Mouse (Mus musculus) spleen, postnatal 10 days (tissue): ENCODE data around the gene Pkp4.
A peak's percentile ranks its signal among the peaks of the same experiment; 100 is the strongest.

ENCODE experiments used
- DNase-seq, 2 experiments: peaks; one replicate each; pipeline ENCODE4 v3.0.0; 2021 to 2022; ENCODE audit warnings: low spot score in 2 of 2

Pkp4 gene

DNA sequence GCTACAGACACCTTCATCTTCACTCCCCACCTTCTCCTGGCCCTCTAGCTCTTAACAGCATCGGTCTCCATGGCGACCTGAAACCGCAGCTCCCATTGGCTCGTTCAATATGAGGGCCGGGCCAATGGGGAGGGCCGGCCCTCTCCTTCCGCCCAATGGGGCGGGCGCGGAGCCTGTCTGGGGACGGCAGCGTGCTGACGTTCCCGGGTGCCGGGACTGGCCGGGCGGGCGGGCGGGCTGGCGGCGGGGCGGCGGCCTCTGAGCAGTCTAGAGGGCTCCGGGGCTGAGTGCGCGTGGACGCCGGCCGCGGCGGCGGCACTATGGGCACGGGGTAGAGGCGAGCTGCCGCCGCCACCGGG, at the start of gene Pkp4, which contains the start of gene Ccdc148:
TSS of gene Pkp4 (plus strand) at position 246 of the 359 bp plus-strand sequence.
TSS of gene Ccdc148 (minus strand) at position 79 of the 359 bp plus-strand sequence.
- DNase-seq, result peak; percentile 63 to 87

DNA sequence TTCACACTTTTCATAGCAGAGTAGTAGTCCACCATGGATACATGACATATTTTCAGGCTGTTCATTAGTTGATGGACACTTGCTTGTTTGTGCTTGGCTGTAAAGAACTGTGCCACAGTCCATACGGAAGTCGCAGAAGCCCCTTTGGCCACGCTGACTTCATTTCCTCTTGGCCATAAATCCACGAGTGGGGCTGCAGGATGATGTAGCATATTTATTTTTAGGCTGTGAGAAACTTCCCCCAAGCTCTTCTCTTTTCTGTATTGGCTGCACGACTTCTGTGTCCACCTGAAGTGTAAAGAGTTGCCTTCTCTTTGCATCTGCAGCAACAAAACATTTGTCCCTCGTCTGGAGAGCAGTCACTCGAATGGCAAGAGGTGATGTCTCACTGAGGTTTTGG, 31.6 kb upstream of the Pkp4 start:
- no peak for DNase-seq

DNA sequence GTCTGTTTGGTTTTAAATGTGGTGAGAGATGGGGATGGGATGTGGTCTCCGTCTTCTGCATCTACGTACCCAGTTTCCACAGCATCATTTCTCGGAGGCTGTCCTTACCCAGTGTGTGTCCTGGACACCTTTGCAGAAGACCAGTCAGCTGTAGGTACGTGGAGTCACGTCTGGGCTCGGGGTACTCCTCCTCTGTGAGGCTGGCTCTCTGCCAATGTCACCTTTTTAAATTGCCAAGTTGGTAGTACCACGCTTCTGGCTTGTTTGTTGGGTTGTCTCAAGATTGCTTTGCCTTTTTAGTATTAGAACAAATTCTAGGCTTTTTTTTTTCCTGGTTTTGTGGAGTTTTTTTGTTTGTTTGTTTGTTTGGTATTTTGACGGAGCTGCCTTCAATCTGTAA, 30.8 kb upstream of the Pkp4 start:
- no peak for DNase-seq

DNA sequence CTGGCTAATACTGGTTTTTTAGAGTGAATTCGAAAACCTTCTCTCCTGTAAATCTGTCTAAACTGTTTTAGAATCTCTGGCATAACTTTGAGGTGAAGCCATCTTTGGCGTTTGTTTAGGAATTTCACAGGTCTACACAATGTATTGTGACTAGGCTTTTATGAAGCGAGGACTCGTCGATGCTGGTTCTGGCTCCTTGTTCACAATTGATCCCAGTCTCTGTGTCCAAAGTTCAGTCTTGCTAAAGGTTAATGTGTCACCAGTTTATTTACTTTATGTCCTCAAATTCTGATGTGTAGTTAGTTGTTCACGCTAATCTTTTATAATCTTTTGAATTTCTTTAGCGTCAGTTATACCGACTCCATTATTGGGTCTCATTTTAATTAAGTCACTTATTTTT, 29.6 kb upstream of the Pkp4 start:
- DNase-seq, result no peak

DNA sequence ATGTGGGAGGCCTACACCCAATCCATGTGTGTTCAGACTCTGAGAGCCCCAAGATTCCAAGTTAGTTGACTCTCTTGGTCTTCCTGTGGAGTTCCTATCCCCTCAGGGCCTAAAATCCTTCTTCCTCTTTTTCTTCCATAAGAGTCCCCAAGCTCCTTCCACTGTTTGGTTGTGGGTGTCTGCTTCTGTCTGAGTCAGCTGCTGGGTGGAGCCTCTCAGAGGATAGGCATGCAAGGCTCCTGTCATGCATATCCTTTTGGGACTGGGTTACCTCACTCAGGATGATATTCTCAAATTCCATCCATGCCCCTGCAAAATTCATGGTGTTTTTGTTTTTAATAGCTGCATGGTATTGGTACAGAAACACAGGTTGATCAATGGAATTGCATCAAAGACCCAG, 5.2 kb upstream of the Pkp4 start:
- DNase-seq, result no peak

DNA sequence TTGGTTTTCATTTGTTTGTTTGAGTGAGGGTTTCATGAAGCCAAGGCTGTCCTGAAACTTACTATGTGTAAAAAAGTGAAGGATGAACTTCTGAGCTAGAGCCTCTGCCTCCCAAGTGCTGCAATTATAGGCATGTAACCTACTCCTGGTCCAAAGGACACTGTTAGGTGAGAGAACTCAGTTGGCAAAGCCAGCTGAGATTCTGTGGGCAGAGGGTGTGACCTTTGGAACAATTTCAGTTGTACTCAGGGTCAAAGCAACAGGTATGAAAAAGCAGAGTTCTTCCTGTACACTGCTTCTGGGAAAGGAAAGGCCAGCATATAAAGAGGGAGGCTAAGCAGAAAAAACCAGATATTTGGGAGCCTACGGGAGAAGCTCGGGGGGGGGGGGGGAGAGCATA, 2.5 kb upstream of the Pkp4 start:
- no peak for DNase-seq

DNA sequence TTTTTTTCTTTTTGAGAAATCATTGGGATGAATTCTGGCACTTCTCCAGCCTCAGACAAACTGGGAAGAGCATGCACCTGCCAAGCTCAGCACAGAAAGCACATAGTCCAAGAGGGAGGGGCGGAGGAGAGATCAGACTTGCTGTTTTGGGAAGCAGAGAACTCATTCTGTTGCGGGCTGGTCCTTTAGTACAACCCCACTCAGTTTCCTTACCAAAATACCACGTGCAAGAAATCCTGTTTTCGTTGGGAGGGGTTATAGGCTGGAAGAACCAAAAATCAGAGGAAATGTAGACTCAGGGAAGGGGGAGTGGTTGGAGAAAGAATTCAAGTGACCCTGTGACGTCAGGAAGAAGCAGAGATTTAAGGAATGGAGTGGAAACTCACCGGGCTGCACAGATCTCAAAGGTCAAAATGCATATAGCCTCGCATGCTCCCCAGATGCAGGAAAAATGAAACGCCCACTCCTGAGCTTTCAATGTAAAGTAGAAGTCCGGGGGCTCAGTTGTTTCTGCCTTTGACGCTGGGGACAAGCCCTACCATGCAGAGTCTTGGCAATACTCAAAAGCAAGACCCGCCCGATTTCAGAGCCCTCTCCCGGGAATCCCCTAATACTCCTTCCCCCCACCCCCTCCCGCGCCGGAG, 567 bp upstream of the Pkp4 start:
- no peak for DNase-seq

DNA sequence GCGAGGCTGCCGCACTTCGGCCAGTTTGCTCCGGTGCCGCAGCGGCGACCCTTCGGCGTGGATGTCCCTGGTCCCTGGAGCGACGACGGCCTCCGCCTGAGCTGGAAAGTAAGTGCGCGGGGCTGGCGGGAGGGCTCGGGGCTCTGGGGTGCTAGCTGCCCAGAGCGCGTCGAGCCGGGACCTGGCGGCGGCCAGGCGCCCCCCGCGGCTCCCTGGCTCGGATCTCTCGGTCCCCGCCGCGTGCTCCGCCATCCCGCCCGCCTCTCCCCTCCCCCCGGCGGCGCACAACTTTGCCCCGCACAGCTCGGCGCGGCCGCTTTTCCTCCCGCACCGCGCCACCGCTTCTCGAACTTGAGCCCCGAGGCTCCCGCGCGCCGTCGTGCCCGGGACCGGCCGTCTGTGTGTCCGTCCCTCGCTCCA, 381 bp downstream of the Pkp4 start:
- peak in 1 of 2 experiments; percentile 24 for DNase-seq

DNA sequence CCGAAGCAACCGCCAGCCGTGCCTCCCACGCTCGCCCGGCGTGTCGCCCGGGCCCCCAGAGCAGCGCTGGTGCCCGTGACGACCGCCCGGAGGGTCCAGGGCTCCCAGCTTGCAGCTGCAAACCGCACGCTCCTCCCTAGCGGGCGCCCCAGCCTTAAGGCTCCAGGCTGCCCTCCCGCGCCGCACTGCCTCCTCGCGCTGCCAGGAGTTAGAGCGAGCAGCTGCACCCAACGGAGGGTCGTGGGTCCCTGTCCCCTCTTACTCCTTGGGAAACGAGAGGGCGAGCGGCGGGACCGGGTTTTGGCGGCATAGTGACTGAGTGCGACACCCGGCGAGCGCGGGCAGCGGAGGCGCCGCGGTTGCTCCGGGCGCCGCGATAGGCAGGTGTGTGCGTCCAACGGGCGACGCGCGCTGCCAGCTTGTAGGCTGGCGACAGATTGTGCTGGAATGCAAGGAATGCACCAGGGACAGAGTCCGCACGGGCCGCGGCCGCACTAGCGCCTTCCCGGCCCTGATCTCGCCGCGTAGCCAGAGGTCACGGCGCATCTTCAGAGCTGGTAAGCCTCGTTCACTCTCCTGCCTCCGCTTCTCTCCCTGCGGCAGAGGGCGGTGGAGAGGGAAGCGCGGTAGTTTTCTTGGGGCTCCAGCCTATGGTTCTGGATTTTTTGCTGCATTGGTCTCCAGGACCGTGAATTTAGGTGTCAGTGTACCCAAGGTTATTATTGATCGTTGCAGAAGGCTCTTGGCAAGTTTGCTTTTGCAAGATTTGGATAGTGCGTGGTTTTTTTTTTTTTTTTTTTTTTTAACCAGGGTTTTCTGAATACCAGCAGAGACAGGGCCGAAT, 1.0 kb downstream of the Pkp4 start:
- peak; percentile 45 to 57 for DNase-seq

DNA sequence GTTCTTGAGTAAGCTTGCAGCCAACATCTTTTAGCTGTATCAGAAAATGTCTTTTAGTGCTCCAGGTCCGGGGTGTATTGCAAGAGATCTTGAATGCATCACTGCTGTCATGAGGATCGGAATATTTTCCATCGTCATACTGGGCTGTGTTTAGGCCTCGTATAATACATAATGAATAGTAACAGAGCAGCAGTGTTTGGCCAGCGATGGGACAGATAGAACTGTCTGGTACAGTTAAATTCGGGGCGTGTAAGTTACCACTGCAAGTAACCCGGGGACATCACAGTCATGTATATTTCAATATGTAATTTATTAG, 1.6 kb downstream of the Pkp4 start:
- no peak for DNase-seq

DNA sequence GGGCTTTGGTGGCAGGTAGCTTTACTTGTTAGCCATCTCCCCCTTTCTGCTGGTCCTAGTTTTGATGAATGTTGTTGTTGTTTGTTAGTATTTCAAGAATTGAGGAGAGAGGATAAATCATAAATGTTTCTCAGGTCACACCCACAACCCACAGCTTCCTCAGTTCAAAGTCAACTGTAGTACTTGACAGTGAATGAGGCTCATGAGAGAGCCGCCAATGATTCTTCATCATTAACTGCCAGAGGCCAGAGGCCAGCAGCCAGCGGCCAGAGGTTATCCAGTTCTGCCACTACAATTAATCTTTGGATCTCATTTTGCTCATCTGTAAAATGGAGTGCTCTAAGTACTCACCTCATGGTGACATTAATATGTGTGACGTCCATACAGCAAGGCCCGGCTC, 6.3 kb downstream of the Pkp4 start:
- no peak for DNase-seq

DNA sequence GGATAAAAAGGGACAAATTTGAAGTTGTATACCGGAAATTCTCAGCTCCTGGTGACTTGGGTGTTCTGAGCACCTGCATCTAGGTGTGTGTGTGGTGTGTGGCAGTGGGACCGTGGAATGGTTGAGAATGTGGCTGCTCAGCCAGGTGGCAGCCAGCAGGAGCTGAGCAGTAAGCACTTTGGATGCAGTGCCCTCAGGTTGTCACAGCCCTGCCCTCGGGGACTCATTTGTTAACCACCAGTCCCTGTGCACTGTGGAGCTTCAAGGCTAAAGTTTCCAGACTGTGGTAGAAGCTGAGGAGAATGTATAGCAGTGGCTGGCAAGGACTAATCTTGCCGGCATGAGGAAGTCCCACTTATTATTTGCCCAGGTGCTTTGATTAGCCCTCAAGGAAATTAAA, 7.2 kb downstream of the Pkp4 start:
- no peak for DNase-seq

DNA sequence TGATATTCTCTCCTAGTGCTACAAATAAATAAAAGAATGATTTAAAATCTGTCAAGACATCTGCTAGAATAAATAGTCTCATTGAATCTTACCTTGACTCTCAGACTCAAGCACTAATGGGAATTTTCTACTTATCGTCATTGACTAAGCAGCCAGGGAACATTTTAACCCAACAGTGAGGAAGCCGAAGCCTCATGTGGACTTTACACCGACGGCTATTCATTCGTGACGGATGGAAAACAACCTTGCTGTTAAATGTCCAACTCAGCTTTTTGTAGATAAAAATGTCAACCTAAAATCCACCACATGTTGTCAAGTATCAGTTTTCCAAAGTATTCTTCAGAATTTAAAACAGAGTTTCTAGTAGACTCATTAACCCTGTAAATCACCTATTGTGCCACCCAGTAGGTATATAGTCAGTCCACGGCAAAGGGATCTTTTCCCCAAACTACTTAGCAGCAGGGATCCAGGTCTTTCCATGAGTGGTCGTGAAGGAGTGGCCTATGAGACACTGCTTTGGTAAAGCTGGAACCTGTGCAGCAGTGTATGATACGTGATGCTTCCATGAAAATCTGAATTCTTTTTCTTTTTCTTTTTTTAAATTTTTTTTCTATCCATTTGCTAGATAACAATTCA, 9.0 kb downstream of the Pkp4 start:
- DNase-seq, result no peak

DNA sequence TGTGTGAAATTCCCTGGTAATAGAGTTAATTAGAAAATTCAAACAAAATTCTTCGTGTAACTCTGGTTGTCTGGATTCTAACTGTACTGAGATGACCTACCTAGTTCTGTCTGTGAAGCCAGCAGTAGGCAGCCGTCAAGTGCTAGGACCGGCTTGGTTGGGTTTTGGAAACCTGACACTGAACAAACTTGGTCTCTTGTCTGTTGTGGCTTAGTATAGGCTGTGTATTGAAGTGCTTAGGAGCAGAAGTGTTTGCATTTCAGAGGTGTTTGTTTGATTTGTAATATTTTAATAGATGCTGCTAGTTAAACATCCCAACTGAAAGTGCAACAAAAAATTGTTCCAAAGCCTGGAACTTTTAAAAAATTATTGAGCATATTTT, 9.5 kb downstream of the Pkp4 start:
- no peak for DNase-seq

DNA sequence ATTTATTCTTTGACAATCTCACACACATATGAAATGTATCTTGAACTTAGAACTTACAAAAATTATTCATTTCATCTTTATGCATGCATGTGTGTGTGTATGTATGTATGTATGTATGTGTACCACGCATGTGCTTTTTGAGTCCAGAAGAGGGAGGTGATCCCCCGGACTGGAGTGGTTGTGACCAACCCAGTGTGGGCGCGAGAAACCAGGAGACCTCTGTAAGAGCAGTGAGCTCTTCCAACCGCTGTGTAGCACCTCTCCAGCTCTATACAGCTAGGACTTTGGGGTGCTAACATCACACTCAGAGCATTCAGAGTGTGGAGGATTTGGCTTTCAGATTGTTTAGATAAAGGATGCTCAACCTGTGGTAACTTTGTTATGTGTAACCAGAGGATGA, 9.9 kb downstream of the Pkp4 start:
- DNase-seq, result no peak

DNA sequence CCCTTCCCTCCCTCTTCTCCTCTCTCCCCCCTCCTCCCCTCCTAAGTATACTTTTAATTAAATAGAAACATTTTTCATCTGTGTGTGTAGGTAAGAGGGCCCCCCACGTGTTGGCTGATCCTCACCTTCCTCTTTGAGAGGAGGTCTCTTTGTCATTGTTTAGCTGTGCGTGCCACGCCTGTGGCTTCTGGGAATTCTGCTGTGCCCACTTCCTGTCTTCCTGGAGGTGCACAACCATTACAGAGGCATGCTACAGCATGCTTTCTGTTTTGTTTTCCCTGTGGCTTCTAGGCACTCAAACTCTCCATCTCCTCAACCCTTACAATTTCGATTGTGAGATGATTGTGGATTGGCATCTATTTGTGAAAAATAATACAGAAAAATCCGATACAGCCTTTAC, 10.9 kb downstream of the Pkp4 start:
- DNase-seq, result no peak

DNA sequence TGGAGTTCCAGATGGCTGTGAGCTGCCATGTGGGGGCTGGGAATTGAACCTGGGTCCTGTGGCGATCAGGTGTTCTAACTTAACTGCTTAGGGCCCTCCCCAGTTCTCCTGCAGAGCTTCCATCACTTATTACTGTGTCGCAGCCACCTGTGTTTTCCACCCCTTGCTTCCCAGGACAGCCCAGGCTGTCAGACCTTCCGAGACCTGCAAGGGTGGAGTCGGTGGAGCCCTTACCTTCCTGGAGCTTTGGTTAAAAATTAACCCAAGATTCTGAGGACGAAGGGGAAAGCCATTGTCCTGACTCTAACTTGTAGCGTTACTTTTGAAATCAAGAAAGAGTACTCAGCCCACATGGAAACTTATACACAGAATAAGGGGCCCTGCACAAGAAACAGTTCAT, 15.3 kb downstream of the Pkp4 start:
- DNase-seq, result no peak

DNA sequence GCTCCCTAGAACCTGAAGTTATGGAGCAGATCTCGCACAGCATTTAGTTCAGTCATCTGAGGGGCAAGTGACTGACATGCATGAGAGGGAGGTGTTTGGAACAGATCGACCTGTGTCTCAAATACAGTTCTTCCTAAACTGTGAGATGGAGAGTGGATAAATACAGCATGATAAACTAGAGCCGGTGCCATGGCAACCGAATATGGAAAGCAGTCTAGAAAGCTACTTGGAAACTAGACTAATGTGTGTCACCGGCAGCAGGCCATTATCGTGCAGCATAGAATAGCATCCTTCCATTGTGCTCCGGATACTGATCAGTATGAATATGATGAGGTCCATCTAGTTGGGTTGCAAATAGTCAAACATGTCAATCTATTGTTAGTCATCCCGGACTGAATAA, 17.5 kb downstream of the Pkp4 start:
- DNase-seq, result no peak

DNA sequence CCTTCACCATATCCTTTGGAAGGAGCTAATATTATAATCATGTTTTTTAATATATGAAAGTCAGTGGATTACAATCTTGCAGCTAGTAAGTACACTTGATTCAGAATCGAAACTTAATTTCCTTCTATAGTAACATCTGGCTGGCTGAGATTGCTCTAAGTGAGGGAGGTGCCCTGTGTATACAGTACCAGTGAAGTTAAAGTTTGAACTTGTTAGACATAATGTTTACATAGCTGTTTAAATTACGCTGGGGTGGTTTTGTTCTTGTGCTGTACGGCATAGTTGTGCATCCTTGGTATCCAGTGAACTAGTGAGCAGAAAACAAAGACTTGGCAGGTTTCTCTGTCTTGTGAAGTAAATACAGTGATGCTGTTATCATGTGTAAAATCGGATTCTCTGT, 18.3 kb downstream of the Pkp4 start:
- DNase-seq, result no peak

DNA sequence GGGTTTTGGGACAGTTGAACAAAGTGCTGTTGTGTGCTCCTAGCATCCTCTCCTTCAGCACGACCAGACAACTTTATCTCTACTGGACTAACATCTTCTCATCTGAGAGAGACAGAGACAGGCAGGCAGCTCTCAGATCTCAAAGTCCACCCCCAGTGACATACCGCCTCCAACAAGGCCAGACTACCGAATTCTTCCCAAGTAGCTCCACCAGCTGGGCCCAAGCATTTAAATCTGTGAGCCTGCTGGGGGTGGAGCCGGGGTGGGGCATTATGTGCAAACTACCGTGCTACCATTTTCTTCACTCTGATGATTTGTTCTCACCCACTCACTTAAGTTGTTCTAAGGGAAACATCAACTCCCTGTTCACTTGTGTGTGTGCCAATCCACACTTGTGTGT, 18.8 kb downstream of the Pkp4 start:
- DNase-seq, result no peak

DNA sequence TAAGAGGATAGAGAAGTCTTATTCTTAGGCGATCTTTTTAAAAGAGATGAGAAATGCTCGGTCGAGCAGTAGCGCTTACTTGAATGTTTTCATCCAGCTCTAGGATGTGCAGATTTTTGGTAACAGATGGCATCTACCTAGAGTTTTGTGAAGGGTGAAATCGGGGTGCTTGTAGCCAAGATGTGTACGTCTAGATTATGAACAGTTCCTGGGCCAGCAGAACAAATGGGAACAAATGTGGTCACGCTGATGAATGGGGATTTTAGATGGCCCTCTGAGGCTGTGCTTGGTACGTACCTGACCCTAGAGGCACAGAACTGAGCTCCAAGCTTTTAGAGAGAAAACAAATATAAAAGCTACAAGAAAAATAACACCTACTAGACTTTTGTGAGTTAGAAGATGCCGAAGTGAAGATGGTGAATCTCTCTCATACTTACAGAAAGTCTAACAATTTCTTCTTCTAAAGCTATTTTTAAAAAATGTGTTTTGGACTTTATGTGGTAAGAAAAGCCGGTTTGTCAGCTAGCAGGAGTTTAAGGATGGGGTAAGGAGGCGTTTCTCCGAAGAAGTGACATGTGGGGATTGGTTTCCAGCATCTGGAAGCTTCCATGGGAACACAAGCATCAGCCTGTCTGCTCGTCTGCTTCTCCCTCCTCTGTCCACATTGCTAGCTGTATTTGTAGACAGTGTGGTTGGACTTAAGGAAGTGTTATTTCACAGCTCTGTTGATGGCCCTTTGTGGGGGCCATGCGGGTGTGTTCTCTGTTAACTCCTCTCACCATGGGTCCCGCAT, 20.9 kb downstream of the Pkp4 start:
- DNase-seq, result no peak

DNA sequence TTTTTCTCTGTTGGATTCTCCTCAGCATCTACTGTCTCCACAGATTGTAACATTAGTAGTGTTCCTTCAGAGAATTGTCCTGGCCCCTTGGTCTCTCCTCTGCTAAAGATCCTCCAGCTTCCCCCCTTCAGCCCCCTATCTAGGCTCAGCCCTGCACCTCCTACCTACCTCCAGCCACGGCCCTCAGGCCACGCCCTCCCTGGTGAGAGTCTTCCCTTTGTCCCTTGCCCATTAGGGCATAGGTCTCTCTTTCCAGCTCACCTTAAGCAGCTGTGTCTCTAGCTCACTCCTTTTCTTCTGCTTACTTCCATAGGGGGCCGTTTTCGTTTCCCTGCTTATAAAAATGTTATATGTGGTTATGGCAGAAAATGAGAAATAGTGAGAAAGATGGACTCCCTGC, 22.9 kb downstream of the Pkp4 start:
- no peak for DNase-seq
